Mouse (Mus musculus) midbrain, embryonic 10.5 days (tissue): ENCODE measurements around the gene Gm7951. TPM values are rescaled to one million over a fixed set of nuclear protein-coding genes. Genes with fewer than 3 reads are reported as not detected.
"Not testable (repeated sequence)": the region's sequence is repeated elsewhere in the genome, so short reads cannot be mapped to it uniquely, and the experiment has no call there.

Experiments
- DNase-seq: peaks from one replicate; pipeline ENCODE4 v3.0.0-alpha.2; 2017; ENCODE audit warnings: low spot score
- H3K27ac ChIP-seq: fragments of 300-500 bp; sonication (generic); replicated peaks from 2 replicates; pipeline ENCODE4 v1.5.1; 2016; ENCODE audit warnings: mild to moderate bottlenecking
- H3K27me3 ChIP-seq: fragments of 300-500 bp; sonication (generic); 2 replicates; pipeline ENCODE4 v1.6.1; 2016; ENCODE audit warnings: low read depth, mild to moderate bottlenecking; ENCODE audit not compliant: poor library complexity, severe bottlenecking
- H3K36me3 ChIP-seq: fragments of 300-500 bp; sonication (generic); 2 replicates; pipeline ENCODE4 v1.6.1; 2016; ENCODE audit warnings: mild to moderate bottlenecking, moderate library complexity
- H3K4me1 ChIP-seq: fragments of 300-500 bp; sonication (generic); 2 replicates; pipeline ENCODE4 v1.6.1; 2016
- H3K4me3 ChIP-seq: fragments of 300-500 bp; sonication (generic); 2 replicates; pipeline ENCODE4 v1.5.1; 2016; ENCODE audit warnings: mild to moderate bottlenecking, moderate library complexity
- H3K9me3 ChIP-seq: fragments of 300-500 bp; sonication (generic); replicated peaks from 2 replicates; pipeline ENCODE4 v1.6.1; 2016; ENCODE audit warnings: mild to moderate bottlenecking
- WGBS: fragments of 180-500 bp; shearing (Covaris S2); methylation state at CpG from one replicate; pipeline ENCODE4 v1.1.7; 2016; 5-methylcytosine and 5-hydroxymethylcytosine counted together
- polyA plus RNA-seq: library from polyadenylated mRNA; unstranded; fragments of >200 nt; fragmentation: Nextera tagmentation; extraction: Ambion mirVana; gene quantifications from 2 replicates; pipeline ENCODE4 v1.2.1, GENCODE M21; 2016

Gene Gm7951
- not detected in 2 replicates for polyA plus RNA-seq

DNA sequence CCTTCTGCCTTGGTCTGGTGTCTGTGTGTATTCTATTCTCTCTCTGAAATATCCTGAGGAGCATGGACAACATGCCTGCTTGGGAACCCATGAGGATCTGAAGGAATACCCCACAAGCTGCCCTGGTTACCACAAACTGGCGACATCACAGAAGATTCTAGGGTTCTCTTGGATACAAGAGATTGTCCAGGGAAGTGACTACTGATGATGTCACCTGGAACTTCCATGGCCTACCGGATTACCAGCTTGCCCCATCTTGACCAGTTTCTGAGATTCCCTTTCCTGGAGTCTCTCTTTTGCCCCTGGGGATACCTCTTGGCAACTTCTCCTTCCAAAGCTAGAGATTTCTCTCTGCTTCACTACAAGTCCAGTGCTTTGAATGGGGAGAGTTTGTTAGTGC is at the start of gene Gm7951:
Gene Gm7951, minus strand, starts transcription at position 101 of the 400 bp plus-strand sequence.
- not testable (repeated sequence) for H3K36me3 ChIP-seq, H3K27ac ChIP-seq, DNase-seq, H3K9me3 ChIP-seq, H3K27me3 ChIP-seq, H3K4me1 ChIP-seq, H3K4me3 ChIP-seq
- 63% methylated on average over 1 of the region's 2 CpGs for WGBS

DNA sequence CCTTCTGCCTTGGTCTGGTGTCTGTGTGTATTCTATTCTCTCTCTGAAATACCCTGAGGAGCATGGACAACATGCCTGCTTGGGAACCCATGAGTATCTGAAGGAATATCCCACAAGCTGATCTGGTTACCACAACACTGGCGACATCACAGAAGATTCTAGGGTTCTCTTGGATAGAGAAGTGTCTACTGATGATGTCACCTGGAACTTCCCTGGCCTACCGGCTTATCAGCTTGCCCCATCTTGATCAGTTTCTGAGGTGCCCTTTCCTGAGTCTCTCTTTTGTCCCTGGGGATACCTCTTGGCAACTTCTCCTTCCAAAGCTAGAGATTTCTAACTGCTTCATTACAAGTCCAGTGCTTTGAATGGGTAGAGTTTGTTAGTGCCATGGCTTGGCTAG is 45.4 kb upstream of the Gm7951 start, which contains the start of gene Gm17027:
Gene Gm17027, minus strand, starts transcription at position 101 of the 400 bp plus-strand sequence.
- WGBS = 88% methylated on average over 2 of the region's 2 CpGs
- not testable (repeated sequence) for H3K4me1 ChIP-seq, H3K27ac ChIP-seq, H3K36me3 ChIP-seq, H3K9me3 ChIP-seq, DNase-seq, H3K27me3 ChIP-seq, H3K4me3 ChIP-seq

DNA sequence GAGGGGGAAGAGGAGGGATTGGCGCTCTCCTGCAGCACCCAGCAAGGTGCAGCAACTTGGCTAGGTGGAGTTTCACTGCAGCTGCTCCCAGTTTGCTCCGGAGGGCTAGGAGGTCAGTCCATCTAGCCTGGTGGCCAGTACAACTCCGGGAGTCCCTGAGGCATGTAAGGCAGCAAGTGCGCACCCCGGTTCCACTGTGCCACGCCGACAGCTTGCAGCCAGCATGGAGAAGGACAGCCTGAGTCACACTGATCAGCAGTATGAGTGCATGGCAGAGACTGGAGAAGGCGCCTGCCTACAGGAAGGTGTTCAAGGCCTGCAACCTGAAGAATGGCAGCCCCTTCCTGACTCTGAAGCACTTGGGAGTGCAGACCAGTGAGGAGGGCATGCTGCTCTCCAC is 17.4 kb upstream of the Gm7951 start:
- WGBS = 72% methylated on average over 7 of the region's 8 CpGs
- H3K4me1 ChIP-seq, H3K4me3 ChIP-seq, H3K27me3 ChIP-seq, H3K36me3 ChIP-seq, H3K9me3 ChIP-seq, H3K27ac ChIP-seq, DNase-seq: not testable (repeated sequence)

DNA sequence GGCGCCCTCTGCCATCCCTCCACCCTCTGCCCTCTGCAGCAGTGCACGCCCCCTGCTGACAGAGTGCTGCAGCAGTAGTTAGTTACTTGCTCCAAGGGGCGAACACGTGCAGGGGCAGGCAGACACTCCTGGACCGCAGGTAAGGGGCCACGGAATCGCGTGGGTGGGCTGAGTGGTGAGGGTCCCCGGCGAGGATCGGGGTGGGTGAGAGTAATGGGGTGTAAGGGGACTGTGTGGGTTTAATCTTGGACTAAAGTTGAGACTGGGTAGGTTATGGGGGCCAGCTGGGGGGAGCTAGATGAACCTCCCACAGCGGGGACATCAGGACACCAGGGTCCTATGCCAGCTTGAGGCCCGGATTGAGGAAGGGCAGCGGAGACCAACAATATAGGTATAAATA is 16.6 kb upstream of the Gm7951 start:
- H3K4me3 ChIP-seq, H3K27me3 ChIP-seq, H3K4me1 ChIP-seq, H3K36me3 ChIP-seq, DNase-seq, H3K9me3 ChIP-seq, H3K27ac ChIP-seq: not testable (repeated sequence)
- whole genome bisulfite sequencing = 51% methylated on average over 9 of the region's 14 CpGs

Other genes with a start within 250 kb of the Gm7951 start
- not detected in 2 replicates for gene Gm7980, start 210.1 kb downstream of the Gm7951 start, polyA plus RNA-seq
- gene 1700049E17Rik1, start 192.4 kb downstream of the Gm7951 start, polyA plus RNA-seq = not detected in 2 replicates
- gene 1700024B05Rik, start 173.4 kb downstream of the Gm7951 start, polyA plus RNA-seq = not detected in 2 replicates
- not detected in 2 replicates for gene Gm6401, start 149.4 kb downstream of the Gm7951 start, polyA plus RNA-seq
- gene Gm3543, start 134.0 kb downstream of the Gm7951 start, polyA plus RNA-seq = not detected in 2 replicates
- not detected in 2 replicates for gene Gm17027, start 45.3 kb upstream of the Gm7951 start, polyA plus RNA-seq
- not detected in 2 replicates for gene Gm3573, start 73.4 kb upstream of the Gm7951 start, polyA plus RNA-seq
- gene Gm17026, start 142.7 kb upstream of the Gm7951 start, polyA plus RNA-seq = not detected in 2 replicates
- not detected in 2 replicates for gene Gm9611, start 180.0 kb upstream of the Gm7951 start, polyA plus RNA-seq
- not detected in 2 replicates for gene Gm7995, start 192.8 kb upstream of the Gm7951 start, polyA plus RNA-seq